Mouse (Mus musculus): ENCODE data around the gene Ranbp6. TPM values are rescaled to one million over a fixed set of nuclear protein-coding genes. Genes with fewer than 3 reads are reported as not detected.
A peak's percentile ranks its signal among the peaks of the same experiment; 100 is the strongest.

The Ranbp6 gene
- total RNA-seq (2021): 10 to 100 TPM; 34.8 to 35.0 TPM
- long read RNA-seq, full-length matches to known transcripts: 65 of 67 reads
- long read RNA-seq, partial matches to known transcripts: 0 of 67 reads
- long read RNA-seq, other reads (novel, unspliced or antisense): 2 of 67 reads

DNA sequence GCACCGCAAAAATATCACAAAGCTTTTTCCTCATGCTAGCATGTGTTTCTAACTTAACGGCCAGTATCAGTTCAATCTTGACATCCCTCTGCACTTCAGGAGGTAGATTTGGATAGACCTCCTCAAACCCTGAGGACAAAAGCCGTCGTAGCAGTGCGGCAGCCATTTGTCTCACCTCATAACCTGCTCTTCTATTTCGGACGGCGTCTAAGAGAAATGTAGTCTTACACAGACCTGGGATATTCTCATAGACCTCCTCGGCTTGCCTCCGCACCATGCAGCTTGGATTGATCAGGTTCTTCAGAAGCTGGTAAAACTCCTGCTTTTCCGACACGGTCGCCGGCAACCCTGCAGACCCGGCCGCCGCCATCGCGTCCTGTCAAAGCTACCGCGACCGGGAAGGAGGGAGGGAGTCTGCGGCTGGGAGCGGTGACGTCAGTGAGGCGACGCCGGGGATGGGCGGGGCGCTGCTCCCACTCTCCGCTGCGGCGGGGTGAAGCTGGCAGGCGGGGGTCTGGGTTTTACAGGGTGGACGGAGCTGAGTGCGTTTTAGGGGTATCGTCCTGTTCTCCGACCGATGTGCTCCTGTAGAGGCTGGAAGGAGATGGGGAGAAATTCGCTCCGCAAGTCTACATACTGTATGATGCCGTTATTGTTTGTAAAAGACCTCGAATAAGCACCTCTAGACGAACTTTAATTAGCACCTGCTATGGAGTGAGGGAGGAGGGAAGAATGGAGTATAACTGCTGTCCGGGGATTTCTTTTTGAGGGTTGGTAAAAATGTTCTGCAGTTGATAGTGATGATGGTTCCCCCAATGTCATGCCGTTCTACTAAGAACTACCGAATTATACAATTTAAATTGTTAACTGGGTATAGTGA, at the start of gene Ranbp6:
TSS of gene Ranbp6 (minus strand) at position 394 of the 880 bp plus-strand sequence.
- DNase-seq (ENCODE audit: low spot score in 2 of 2): peak; percentile 87 to 94

DNA sequence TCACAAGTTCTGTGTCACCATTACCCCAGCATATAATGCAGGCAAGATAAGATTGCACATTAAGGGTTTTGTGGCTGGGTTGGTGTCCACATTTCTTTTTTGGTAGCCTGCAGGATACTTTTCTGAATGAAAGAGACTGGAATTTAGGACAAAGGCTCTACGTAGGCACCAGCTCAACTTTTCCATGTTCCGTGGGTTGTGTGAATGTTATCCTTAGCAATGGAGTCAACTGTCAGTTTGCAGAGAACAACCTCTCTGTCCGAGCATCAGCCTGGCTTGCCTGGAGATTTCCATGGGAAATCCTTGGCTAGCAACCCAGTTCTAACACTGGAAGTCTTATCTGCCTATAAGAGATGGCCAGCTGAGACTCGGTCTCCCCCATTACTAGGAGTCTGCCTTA, 48.0 kb upstream of the Ranbp6 start:
- no peak for DNase-seq (ENCODE audit: low spot score in 2 of 2)

DNA sequence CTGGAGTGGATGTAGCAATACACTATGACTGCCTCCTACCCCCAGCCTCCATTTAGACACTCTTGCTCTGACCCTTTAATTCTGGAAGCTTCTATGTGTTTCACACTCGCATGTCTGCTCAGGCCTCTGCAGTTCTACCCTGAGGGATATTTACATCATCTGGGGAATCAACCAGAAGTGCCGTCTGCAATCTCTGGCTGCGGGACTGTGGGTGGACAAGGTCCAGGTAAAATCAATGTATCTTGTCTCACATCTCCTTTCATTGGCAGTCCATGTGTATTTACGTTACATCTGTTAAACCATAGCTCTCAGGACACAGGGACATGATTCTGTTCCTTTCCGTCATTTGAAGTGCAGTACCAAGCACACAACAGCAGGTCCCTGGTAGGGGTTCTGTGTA, 44.5 kb upstream of the Ranbp6 start:
- DNase-seq (ENCODE audit: low spot score in 2 of 2): no peak

GRCm38 (mm10) chr19:29853711-29854110, 40.9 kb upstream of the Ranbp6 start:
- DNase-seq (ENCODE audit: low spot score in 2 of 2): no peak

- no peak for DNase-seq (ENCODE audit: low spot score in 2 of 2)
Measured at GRCm38 (mm10) chr19:29851036-29851690, 38.4 kb upstream of the Ranbp6 start.

GRCm38 (mm10) chr19:29849924-29850551, 37.3 kb upstream of the Ranbp6 start:
- DNase-seq (ENCODE audit: low spot score in 2 of 2): no peak

DNA sequence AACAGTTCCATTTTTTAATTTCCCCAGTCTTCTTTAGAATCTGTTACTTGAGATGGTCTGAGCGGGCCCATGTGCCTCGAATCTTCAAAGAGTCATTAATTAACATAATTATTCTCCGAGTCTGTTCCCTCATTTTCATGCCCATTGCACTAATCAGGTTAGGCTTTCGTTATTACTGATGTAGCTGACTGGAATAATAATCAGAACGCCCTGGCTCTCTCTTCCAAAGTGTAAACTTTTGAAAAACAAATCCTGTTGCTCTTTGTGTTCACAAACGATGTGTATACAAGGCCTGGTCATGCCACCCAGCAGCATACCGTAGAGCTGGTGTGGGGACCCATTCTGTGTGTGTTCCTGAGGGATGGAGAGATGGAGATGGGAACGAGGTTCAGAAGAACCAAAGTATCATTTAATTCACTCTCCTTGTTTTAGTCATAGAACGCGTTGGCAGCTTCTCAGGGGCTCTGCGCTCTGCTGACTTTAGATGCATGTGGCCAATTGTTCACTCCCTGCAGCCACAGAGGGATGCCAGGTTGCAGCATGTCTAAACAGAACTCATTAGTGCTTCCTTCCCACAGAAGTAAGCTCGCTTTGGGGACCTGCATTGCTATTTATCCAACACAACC, 31.4 kb upstream of the Ranbp6 start:
- DNase-seq (ENCODE audit: low spot score in 2 of 2): peak in 1 of 2 experiments; percentile 37

GRCm38 (mm10) chr19:29843641-29844035, 30.9 kb upstream of the Ranbp6 start:
- no peak for DNase-seq (ENCODE audit: low spot score in 2 of 2)

GRCm38 (mm10) chr19:29842973-29843372, 30.2 kb upstream of the Ranbp6 start:
- no peak for DNase-seq (ENCODE audit: low spot score in 2 of 2)

- peak; percentile 22 to 63 for DNase-seq (ENCODE audit: low spot score in 2 of 2)
Measured at GRCm38 (mm10) chr19:29840642-29841041, 27.9 kb upstream of the Ranbp6 start.

DNA sequence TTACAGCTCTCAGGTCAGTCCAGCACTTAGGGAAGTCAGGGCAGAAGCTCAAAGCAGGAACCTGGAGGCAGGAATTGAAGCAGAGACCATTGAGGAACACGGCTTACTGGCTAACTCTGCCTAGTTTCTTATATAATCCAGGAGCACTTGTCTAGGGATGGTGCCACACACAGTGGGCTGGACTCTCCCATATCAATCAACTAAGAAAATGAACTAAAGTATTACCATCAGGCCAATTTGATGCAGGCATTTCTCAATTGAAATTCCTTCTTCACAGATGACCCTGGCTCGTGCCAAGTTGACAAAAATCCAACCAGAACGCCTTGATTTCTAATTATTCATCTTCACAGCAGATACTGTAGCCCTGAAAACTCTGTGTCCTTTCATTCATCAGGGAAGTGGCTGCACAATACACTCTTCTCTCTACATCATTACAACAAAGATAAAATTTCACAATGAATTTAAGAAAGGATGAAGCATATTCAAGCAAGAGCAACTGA, 25.9 kb upstream of the Ranbp6 start:
- no peak for DNase-seq (ENCODE audit: low spot score in 2 of 2)

DNA sequence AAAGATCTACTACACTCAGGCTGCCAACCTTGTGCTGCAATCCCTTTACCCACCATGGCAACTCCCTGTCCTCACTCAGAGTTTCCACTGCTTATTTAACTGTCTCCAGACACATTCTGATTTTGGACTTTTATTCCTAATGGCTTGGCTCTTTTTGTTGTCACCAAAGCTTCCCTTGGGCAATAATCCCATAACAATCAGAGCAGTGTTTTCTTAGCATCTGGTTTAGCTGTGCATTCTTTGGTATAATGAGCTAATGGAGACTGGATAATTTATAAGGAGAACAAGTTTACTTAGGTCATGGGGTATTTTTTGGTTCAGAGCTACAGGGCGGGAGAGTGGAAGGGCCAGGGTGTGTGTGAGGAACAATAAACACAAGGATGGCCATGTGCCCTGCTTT, 25.4 kb upstream of the Ranbp6 start:
- no peak for DNase-seq (ENCODE audit: low spot score in 2 of 2)

DNA sequence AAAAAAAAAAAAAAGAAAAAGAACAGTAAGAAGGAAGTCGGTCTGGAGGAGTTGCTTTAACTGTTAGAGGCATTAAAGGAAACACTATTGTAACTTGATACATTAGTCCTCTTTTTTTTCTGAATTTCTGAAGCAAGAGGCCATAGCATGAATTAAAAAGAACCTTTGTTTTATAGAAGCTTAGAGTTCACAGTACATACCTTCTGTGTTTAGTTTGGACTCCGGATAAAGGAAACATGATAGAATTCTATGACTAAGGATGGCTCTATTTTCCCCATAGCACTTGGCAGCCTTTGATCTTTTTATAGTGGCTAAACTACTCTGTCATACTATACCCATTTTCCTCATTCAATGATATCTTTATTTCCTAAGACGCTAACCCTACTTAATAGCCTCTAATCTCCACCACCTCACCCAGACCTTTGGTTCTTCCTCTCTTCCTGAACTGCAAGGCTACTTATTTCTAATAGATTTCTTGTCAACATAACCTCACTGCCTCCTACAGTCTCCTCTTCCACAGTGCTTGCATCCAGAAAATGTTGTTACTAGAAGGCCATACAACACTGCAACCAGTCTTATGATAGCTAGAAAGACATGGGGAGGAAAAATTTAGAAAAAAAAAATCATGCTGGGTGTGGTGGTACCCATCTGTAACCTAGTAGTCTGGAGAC, 22.7 kb upstream of the Ranbp6 start:
- no peak for DNase-seq (ENCODE audit: low spot score in 2 of 2)

DNA sequence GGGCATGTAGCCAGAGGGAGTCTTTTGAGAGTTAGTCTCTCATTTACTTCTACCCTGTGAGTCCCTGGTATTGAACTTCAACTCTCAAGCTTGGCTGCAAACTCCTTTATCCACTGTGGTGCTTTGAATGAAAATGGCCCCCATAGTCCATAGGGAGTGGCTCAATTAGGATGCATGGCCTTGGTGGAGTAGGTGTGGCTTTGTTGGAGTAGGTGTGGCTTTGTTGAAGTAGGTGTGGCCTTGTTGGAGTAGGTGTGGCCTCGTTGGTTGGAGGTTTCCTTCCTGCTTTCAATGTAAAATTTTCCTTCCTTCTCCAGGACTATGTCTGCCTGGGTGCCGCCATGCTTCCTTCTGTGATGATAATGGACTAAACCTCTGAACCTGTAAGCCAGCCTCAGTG, 18.1 kb upstream of the Ranbp6 start:
- no peak for DNase-seq (ENCODE audit: low spot score in 2 of 2)

- no peak for DNase-seq (ENCODE audit: low spot score in 2 of 2)
Measured at GRCm38 (mm10) chr19:29828558-29828957, 15.8 kb upstream of the Ranbp6 start.

GRCm38 (mm10) chr19:29826686-29827085, 13.9 kb upstream of the Ranbp6 start:
- peak; percentile 51 to 72 for DNase-seq (ENCODE audit: low spot score in 2 of 2)

DNA sequence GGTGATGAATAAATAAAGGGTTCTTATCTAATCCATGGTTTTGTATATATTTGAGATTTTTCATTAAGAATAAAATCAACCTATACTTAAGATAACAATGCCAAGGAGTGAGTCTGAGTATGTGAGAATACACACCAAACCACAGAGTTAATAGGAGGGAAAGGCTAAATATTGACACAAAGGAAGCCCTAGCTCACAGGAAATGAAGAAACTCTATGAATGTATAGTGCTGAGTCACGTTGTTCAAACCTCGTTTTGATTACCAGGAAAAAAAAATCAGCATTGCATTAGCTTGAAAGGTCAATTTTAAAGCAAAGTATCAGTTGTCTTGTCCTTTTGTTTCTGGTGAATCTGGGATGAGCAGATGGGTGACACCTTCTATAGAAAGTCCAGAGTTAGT, 12.2 kb upstream of the Ranbp6 start:
- no peak for DNase-seq (ENCODE audit: low spot score in 2 of 2)

DNA sequence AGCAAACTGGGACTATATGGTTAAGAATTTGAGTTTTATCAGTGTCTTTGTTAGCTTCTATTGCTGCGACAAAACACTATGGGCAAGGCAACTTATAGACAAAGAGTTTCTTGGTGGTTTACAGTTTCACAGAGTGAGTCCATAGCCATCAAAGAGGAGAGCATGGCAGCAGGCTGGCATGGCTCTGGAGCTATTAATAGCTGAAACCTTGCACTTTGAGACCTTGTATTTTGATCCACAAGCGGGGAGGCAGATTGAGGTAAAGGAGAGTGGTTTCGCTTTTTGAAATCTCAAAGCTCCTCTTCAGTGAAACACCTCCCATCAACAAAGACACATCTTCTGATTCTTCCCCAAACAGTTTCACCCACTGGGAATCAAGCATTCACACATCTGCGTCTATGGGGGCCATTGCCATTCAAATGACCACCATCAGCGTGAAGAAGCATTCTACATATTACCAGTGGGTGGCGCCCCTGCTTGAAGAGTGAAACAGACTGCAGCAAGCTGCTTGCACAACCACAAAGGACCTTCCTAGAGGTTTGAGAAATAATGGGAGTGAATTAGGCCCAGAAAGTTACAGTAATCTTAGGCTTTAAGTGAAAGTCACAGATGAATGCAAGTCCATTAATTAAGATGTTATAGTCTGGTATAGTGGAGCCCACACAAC, 11.4 kb upstream of the Ranbp6 start:
- DNase-seq (ENCODE audit: low spot score in 2 of 2): peak in 1 of 2 experiments; percentile 41

GRCm38 (mm10) chr19:29823456-29824010, 10.8 kb upstream of the Ranbp6 start:
- no peak for DNase-seq (ENCODE audit: low spot score in 2 of 2)

DNA sequence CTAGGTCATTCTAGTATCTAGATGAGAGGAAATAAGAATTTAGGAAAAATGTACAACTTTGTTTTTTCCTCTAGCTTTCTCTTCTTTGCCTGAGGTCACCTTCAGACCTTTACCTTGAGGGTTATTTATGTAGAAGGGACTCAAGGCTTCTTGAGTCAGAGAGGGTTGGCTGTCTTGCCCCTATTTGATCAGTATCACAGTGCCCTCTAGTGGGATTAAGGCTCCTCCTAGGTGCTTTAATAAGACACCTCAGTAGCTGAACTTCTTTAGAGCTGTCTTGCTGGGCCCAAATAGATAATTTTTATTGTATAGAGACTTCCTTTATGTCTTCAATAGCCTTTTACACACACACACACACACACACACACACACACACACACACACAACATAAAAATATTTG, 8.2 kb upstream of the Ranbp6 start:
- peak in 1 of 2 experiments; percentile 66 for DNase-seq (ENCODE audit: low spot score in 2 of 2)

All from layer of hippocampus, adult 18-20 months (tissue).